Mouse (Mus musculus): ENCODE measurements around the gene Sez6l. TPM values are rescaled to one million over a fixed set of nuclear protein-coding genes. Genes with fewer than 3 reads are reported as not detected.

The Sez6l gene
- polyA plus RNA-seq, 1 experiment: 105 TPM

- peak overlapping the region; percentile 20 for H3K27ac ChIP-seq (ENCODE audit: insufficient read depth, low read length)
- no peak for TF ChIP-seq CTCF (IDR thresholded peaks at IDR 0.05; ENCODE audit: extremely low read depth, insufficient read depth, low read length)
- TF ChIP-seq POLR2A (IDR thresholded peaks at IDR 0.05; ENCODE audit: extremely low read depth, insufficient read depth, low read length): no peak
- peaks cover 13% of the 10 kb centered on the region for H3K4me1 ChIP-seq (ENCODE audit: control insufficient read depth, insufficient read depth, low read length)
- no peak overlapping the region for H3K4me3 ChIP-seq (ENCODE audit: insufficient read depth, low read length)
Observed at GRCm38 (mm10) chr5:112411072-112411471, 165.9 kb downstream of the Sez6l start.

GRCm38 (mm10) chr5:112409274-112409673, 167.7 kb downstream of the Sez6l start:
- TF ChIP-seq POLR2A (IDR thresholded peaks at IDR 0.05; ENCODE audit: extremely low read depth, insufficient read depth, low read length): no peak
- TF ChIP-seq CTCF (IDR thresholded peaks at IDR 0.05; ENCODE audit: extremely low read depth, insufficient read depth, low read length): no peak
- no peak overlapping the region for H3K27ac ChIP-seq (ENCODE audit: insufficient read depth, low read length)
- H3K4me3 ChIP-seq (ENCODE audit: insufficient read depth, low read length): no peak overlapping the region
- H3K4me1 ChIP-seq (ENCODE audit: control insufficient read depth, insufficient read depth, low read length): peaks cover 11% of the 10 kb centered on the region

GRCm38 (mm10) chr5:112406017-112406416, 171.0 kb downstream of the Sez6l start:
- H3K4me1 ChIP-seq (ENCODE audit: control insufficient read depth, insufficient read depth, low read length): peaks cover 4% of the 10 kb centered on the region
- TF ChIP-seq POLR2A (IDR thresholded peaks at IDR 0.05; ENCODE audit: extremely low read depth, insufficient read depth, low read length): no peak
- no peak for TF ChIP-seq CTCF (IDR thresholded peaks at IDR 0.05; ENCODE audit: extremely low read depth, insufficient read depth, low read length)
- H3K4me3 ChIP-seq (ENCODE audit: insufficient read depth, low read length): no peak overlapping the region

GRCm38 (mm10) chr5:112402437-112402836, 174.5 kb downstream of the Sez6l start:
- H3K4me1 ChIP-seq (ENCODE audit: control insufficient read depth, insufficient read depth, low read length): no peaks in the 10 kb centered on the region; the same call in 1 of the 2 replicates
- no peak overlapping the region for H3K27ac ChIP-seq (ENCODE audit: insufficient read depth, low read length)
- TF ChIP-seq POLR2A (IDR thresholded peaks at IDR 0.05; ENCODE audit: extremely low read depth, insufficient read depth, low read length) (no peak), CTCF (IDR thresholded peaks at IDR 0.05; ENCODE audit: extremely low read depth, insufficient read depth, low read length) (no peak)
- no peak overlapping the region for H3K4me3 ChIP-seq (ENCODE audit: insufficient read depth, low read length)

More at GRCm38 (mm10) chr5:112406017-112406416, 171.0 kb downstream of the Sez6l start:
- no peak overlapping the region for H3K27ac ChIP-seq (ENCODE audit: insufficient read depth, low read length)

- TF ChIP-seq POLR2A (IDR thresholded peaks at IDR 0.05; ENCODE audit: extremely low read depth, insufficient read depth, low read length) (no peak), CTCF (IDR thresholded peaks at IDR 0.05; ENCODE audit: extremely low read depth, insufficient read depth, low read length) (no peak)
- Histone ChIP-seq H3K4me3 (ENCODE audit: insufficient read depth, low read length) (no peak overlapping the region), H3K27ac (ENCODE audit: insufficient read depth, low read length) (no peak overlapping the region), H3K4me1 (ENCODE audit: control insufficient read depth, insufficient read depth, low read length) (peaks cover 3% of the 10 kb centered on the region)
Observed at GRCm38 (mm10) chr5:112399284-112399683, 177.7 kb downstream of the Sez6l start.

- H3K4me3 ChIP-seq (ENCODE audit: insufficient read depth, low read length): no peak overlapping the region
- H3K4me1 ChIP-seq (ENCODE audit: control insufficient read depth, insufficient read depth, low read length): peaks cover 7% of the 10 kb centered on the region; the same call in 1 of the 2 replicates
- no peak for TF ChIP-seq POLR2A (IDR thresholded peaks at IDR 0.05; ENCODE audit: extremely low read depth, insufficient read depth, low read length)
- TF ChIP-seq CTCF (IDR thresholded peaks at IDR 0.05; ENCODE audit: extremely low read depth, insufficient read depth, low read length): no peak
- H3K27ac ChIP-seq (ENCODE audit: insufficient read depth, low read length): no peak overlapping the region
Observed at GRCm38 (mm10) chr5:112396066-112396465, 180.9 kb downstream of the Sez6l start.

GRCm38 (mm10) chr5:112394779-112395443, 182.1 kb downstream of the Sez6l start, which contains the start of gene Asphd2:
Gene Asphd2, minus strand, starts transcription at chr5:112394866.
- Histone ChIP-seq H3K27ac (ENCODE audit: insufficient read depth, low read length) (peak within 1 kb of the TSS; percentile 69), H3K4me3 (ENCODE audit: insufficient read depth, low read length) (peak within 1 kb of the TSS; percentile 74), H3K4me1 (ENCODE audit: control insufficient read depth, insufficient read depth, low read length) (peaks cover 11% of the 10 kb centered on the region; the same call in 1 of the 2 replicates)
- peak; percentile 41; the same call in 1 of the 2 replicates for TF ChIP-seq POLR2A (IDR thresholded peaks at IDR 0.05; ENCODE audit: extremely low read depth, insufficient read depth, low read length)
- no peak for TF ChIP-seq CTCF (IDR thresholded peaks at IDR 0.05; ENCODE audit: extremely low read depth, insufficient read depth, low read length)

- H3K27ac ChIP-seq (ENCODE audit: insufficient read depth, low read length): peak overlapping the region; percentile 18; the same call in 1 of the 2 replicates
- H3K4me3 ChIP-seq (ENCODE audit: insufficient read depth, low read length): peak overlapping the region; percentile 74
- H3K4me1 ChIP-seq (ENCODE audit: control insufficient read depth, insufficient read depth, low read length): peaks cover 11% of the 10 kb centered on the region; the same call in 1 of the 2 replicates
- no peak for TF ChIP-seq CTCF (IDR thresholded peaks at IDR 0.05; ENCODE audit: extremely low read depth, insufficient read depth, low read length)
Observed at GRCm38 (mm10) chr5:112394415-112394763, 182.6 kb downstream of the Sez6l start.

- Histone ChIP-seq H3K27ac (ENCODE audit: insufficient read depth, low read length) (peak overlapping the region; percentile 18; the same call in 1 of the 2 replicates), H3K4me3 (ENCODE audit: insufficient read depth, low read length) (peak overlapping the region; percentile 74), H3K4me1 (ENCODE audit: control insufficient read depth, insufficient read depth, low read length) (peaks cover 16% of the 10 kb centered on the region; the same call in 1 of the 2 replicates)
- TF ChIP-seq CTCF (IDR thresholded peaks at IDR 0.05; ENCODE audit: extremely low read depth, insufficient read depth, low read length) (no peak), POLR2A (IDR thresholded peaks at IDR 0.05; ENCODE audit: extremely low read depth, insufficient read depth, low read length) (no peak)
Observed at GRCm38 (mm10) chr5:112393741-112394414, 183.1 kb downstream of the Sez6l start.
